Mouse (Mus musculus): ENCODE measurements around the gene Hoxc13.

Gene Hoxc13

DNA sequence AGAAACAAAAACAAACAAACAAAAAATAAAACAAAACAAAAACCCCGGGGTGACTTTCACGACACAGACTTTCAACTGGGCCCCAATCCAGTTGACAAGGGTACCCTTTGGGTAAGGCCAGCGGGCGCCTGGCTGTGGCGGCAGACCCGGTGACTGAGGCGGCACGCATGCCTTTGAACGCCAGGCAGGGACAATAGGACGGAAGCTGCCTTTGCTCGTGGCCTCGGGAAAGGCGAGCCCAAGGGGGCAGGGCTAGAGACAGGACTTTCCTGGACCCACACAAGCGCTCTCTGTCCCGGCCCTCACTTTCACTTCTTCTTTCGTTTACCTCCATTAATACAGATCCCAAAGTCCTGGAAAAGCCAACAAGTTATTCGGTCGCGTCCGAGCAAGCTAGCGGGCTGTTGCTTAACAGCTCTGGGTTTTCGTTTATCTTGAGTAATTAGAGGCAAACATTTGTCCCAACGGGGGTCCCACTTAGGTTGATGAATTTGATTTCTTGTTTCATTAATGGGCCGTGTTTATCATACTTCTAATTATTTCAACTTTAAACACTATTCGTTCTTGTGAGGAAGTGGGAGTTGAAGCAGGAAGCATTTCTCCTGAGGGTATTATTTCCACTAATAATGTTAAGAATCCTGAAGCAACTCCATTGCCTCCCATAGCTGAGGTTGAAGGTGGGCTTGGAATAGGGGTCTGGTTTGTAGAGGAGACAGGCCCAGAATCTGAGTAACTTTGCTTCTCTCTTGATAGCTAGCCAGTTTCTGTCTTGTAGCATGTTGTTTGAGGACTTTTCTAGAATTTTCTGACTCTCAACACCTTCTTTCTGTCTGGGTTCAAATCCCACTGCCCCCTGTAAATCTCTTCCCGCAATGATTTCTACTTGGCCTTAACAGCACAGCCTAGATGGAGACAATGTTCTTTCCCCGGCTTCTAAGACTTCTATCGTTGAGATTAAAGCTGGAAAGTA, 43.1 kb downstream of the Hoxc13 start:
- no peak for DNase-seq (ENCODE audit: low read depth, low spot score)

DNA sequence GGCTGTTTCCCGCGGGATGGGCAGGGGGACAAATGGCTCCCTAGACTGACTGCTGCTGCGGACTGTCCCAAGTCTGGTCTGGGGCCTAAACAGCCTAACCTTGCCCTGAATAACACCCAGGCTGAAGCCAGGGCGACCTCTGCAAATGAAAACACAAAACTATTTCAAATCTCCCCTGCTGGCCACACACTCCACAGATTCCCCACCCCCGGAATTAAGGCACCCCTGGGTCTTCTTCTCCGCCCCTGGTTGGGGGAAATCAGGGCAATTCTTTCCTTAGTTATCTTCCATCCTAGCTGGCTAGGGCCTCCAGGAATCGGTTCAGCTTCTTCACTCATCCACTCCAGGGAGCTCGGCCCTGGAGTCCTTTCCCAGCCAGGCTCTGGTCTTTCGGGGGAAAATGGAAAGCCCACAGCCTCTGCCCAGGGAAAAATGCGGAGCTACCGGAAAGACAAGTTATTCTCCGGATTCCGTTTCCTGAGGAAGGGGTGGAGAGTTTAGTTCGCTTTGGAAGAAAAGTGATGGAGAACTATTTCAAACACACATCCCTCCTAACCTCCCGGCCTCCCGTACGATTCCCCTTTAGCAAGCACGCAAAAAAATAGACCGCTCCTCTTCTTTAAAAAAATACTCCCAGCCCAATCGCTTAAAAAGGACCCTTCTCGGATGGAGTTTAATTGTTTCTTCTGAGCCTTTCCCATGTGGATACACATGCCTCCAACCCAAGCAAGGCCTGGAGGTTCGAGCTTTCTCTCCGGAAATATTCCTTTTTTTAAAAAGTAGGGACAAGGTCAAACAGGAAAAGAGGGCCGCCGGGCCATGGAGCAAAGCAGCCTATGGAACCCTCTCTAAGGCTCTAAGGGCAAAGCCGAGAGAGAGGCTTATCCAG, 44.3 kb downstream of the Hoxc13 start:
- no peak for DNase-seq (ENCODE audit: low read depth, low spot score)

DNA sequence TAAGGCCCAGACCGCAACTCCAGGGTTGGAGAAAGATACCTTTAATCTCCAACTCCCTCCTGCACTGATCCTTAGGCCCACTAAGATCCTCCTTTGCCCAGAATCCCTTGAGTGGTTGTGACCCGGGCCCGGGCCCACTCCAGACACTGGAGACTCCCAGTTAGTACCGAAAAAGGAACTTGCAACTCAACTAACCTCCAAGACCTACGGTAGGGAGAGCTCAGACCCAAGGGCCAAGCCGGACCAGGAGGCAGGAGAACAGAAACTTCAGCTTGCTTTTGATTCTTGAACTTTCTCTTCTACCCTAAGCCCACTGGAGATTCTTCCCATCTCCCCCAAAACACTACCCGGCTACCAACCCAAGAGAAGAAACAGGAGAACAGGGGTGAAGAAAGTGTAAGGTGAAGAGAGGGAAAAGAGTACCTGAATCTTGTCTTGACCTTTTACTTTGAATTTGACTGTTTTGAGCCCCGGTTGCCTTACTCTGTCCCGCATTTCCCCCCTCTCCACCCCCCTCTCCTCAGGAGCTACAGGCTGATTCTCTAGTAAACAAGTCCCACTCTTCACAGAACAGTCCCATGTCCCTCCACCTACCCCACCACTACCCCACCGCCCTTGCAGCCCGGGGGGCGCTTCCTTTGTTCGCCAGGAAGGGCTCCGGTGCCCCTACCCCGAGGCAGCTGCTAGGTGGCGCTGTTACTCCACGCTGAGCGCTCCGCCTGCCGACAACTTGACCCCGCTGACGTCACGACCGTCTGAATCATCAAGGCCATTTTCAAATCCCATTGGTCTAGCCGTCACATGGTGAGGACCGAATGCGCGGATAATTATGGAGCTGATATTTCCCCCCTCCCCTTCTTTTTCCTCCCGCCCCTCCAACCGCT, 45.2 kb downstream of the Hoxc13 start:
- no peak for DNase-seq (ENCODE audit: low read depth, low spot score)

DNA sequence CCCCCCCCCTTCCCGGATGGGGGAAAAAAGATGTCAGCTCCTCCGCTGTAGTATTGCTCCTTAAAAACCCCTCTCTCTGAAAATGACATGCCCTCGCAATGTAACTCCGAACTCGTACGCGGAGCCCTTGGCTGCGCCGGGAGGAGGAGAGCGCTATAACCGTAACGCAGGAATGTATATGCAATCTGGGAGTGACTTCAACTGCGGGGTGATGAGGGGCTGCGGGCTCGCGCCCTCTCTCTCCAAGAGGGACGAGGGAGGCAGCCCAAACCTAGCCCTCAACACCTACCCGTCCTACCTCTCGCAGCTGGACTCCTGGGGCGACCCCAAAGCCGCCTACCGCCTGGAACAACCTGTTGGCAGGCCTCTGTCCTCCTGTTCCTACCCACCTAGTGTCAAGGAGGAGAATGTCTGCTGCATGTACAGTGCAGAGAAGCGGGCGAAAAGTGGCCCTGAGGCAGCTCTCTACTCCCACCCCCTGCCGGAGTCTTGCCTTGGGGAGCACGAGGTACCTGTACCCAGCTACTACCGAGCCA, 45.9 kb downstream of the Hoxc13 start, which contains the start of gene Hoxc10:
Hoxc10 (plus strand) TSS at position 21 of the 536 bp plus-strand sequence.
- DNase-seq (ENCODE audit: low read depth, low spot score), result no peak

DNA sequence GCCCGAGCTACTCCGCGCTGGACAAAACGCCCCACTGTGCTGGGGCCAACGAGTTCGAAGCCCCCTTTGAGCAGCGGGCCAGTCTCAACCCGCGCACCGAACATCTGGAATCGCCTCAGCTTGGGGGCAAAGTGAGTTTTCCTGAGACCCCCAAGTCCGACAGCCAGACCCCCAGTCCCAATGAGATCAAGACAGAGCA, 46.3 kb downstream of the Hoxc13 start, which contains the start of gene Hoxc5:
Hoxc5 (plus strand) TSS at position 132 of the 199 bp plus-strand sequence.
- DNase-seq (ENCODE audit: low read depth, low spot score), result no peak

DNA sequence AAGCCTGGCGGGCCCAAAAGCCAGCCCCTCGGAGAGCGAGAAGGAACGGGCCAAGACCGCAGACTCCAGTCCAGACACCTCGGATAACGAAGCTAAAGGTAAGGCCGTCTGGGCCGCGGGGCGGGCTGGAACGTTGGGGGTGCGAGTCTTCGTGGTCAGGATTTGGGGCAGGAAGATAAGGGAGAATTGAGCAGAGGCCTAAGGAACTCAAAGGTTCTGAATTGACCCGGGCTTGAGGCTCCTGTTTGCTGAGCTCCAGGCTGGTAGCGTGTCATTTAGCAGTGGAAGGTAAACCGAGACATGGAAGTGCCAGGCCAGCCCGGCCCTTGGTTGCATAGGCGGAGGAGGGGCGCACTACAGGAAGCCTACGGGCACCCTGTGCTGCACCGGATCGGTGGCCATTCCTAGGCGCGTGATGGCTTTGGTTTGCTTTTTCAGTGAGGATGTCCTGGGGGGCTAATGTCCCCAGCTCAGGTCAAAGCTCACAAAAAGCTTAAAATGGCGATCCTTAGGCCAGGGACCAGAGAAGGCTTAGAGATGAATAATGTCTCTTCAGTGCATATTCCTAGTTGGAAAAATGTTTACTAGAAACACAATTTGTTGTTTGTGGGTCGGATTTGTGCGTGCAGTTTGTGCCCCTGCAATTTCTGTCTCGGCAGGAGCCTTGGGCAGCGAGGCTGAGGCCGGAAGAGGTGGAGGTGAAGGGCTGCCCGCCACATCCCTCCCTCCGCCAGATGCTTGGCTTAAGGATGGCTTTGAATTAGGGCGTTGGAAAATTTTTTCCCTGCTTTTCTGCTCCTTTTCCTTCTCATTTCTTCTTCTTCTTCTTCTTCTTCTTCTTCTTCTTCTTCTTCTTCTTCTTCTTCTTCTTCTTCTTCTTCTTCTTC, 46.9 kb downstream of the Hoxc13 start:
- DNase-seq (ENCODE audit: low read depth, low spot score), result no peak

DNA sequence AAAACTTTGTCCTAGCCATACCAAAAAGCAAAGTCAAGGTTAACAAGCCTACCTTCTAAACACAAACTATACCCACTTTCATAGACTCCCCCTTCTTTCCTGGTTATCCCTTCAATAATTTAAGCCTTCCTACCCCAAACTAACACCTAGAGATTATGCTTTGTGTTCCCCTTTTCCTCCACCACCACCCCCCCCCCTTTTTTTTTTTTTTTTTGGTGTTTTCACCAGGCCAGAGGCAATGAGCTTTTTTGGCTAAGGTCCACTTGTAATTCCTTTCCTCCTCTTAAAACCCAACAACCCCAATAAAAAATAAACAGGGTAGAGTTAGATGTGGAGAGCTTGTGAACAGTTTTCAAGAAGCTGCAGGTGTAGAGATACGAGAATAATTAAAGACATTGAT, 48.4 kb downstream of the Hoxc13 start:
- DNase-seq (ENCODE audit: low read depth, low spot score), result no peak

DNA sequence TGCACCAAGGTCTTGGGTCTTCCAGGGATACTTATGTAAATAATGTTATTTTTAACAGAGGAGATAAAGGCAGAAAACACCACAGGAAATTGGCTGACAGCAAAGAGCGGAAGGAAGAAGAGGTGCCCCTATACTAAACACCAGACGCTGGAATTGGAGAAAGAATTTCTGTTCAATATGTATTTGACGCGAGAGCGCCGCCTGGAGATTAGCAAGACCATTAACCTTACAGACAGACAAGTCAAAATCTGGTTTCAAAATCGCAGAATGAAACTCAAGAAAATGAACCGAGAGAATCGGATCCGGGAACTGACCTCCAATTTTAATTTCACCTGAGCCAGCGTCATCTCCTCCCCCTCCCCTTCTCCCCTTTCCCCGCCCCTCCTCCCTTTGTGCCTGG, 49.8 kb downstream of the Hoxc13 start:
- no peak for DNase-seq (ENCODE audit: low read depth, low spot score)

DNA sequence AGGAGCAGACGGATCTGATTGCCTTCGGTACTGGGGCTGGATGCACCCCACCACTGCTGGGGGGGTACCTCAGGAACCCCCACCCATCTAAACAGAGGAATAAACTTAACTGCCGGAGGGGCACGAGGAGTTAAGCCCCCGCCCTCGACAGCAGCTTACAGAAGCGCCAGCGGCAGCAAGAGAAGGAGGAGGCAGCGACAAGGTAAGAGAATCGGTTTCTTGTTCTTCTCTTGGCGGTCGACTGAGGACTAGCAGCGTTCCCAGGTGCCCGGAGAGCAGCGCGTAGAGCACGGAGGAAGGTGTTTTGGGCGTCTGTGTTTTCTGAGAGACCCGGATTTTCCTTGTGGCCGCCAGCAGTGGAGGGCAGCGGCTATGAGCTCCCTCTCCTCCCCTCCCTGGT, 51.4 kb downstream of the Hoxc13 start:
- DNase-seq (ENCODE audit: low read depth, low spot score), result no peak

DNA sequence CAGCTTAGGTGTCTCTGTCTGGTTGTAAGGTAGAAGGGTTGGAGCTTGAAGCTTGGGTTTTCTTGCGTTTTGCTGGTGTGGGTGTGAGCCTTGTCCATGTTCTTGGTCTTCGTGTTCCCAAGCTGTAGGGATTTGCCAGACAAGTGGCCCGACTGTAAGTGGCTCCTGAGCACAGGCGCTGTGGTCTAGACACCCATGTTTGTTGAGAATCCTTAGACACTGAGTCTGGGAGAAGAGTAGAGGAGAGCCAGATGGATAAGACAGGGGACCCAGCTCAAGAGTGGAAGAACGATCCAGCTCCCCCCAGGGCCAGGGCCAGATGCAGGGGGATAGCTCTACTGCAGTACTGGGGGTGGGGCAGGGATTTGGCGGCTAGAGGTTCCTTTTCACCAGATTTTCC, 51.9 kb downstream of the Hoxc13 start:
- no peak for DNase-seq (ENCODE audit: low read depth, low spot score)

DNA sequence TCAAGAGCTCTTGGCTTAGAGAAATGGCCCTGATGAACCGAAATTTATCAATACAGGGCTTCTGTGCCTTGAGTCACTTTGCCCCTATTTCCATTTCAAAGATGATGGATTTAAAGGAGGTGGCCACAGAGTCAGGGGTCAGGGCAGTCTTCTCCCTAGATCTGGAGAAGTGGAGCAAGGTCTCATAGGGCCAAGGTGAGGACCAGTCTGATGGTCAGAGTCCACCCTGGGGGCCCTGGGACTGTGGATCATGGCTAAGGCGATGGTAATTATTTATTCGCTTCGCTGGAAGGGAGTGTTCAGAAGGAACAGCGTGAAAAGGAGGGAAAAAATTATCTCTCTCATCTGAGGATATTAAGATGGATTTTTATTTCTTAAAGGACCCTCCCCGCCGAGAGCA, 54.1 kb downstream of the Hoxc13 start:
- no peak for DNase-seq (ENCODE audit: low read depth, low spot score)

DNA sequence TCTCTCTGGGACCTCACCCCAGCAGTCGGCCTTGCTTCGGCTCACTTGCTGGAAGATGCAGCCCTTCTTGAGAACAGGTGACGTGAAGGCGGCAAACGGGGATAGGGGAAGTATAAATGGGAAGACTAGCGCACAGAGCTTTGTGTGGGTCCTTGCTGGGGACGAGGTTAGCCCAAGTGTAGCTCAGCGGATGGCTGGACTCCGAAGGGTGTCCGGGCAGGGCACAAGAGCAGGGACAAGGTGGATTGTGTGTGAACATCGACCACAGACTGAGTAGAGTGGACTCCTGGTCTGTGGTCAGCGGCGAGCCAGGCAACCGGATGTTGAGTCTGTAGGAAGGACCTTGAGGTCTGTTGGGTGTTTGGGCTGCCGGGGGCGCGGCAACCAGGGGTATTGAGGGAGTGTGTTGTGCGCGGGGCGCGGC, 54.8 kb downstream of the Hoxc13 start:
- no peak for DNase-seq (ENCODE audit: low read depth, low spot score)

DNA sequence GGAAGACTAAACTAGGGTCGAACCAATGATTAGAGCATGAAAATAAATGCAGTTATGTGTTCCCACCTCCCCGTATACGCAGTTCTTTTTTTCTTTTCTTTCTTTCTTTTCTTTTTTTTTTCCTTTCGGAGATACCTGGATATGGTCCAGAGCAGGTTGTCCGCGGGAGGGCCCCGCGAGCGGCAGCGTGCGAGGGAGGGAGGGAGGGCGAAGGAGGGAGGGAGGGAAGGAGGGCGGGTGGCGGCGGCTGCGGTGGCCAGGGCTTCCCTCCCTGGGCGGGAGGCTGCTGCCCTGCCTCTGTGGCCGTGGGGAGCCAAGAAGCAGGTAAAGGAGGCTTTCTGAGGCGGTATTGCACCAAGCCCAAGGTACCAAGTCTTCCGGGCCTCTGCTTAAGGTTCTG, 55.3 kb downstream of the Hoxc13 start, which contains the start of gene Hoxc9:
Hoxc9 (plus strand) TSS at position 269 of the 400 bp plus-strand sequence.
- DNase-seq (ENCODE audit: low read depth, low spot score), result no peak

DNA sequence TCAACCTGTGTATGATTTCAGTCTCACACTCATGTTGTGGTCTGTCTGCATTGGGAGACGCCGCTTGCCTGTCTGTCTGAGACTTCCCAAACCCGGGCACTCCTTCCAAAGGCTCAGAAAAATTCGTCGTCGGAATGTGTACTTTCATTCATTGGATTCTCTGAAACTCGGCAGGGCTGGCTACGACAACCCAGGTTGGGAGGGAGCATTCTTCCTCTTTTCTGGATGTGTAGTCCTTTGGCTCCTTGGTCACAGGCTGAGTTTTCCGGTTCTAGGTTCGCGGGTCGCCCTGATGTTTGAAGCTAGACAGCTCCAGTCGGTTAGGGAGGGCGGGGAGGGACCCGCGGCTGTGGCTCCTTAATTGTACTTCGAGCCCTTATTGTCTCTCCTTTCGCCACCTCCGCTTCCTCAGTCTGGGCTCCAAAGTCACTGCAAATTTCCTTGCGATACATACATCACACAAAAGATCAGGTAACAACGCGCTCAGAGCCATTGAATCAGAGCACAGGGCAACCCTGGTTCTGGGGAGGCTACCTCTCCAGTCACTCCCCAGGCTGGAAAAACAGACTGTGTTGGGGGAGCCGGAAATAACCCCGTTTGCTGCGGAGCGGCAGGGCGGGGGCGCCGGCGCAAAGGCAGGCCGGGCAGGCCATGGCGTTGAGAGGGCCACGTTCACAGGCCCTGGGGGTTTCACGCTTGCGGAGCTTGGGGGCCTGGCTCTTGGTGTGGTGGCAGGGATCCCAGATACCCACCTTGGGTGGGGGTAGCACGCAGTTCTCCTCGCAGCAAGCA, 55.9 kb downstream of the Hoxc13 start:
- DNase-seq (ENCODE audit: low read depth, low spot score), result no peak

DNA sequence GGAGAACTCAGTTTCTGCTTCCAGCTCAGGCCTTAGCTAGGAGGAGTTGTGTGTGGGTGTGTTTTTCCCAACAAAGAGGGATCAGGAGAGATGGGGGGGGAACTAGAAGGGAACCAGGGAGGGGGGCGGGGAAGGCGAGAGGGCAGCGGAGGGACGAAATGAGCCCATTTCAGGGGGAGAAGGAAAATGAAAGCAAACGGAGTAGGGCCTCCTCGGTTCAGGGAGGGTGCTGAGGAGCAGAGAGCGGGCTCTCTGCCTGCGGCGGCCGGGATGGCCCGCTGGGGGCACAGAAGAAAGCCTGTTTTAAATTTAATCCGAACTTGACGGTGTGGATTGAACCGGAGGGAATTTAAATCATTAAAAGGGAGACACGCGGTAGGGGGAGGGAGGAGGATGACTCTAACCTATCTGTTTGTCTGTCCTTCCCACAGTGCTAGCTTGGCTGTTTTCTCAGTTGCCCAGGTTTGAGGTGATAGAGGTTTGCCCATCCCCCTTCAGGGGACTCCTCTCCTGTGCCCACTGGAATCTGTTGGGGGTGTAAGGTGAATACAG, 56.6 kb downstream of the Hoxc13 start:
- DNase-seq (ENCODE audit: low read depth, low spot score), result no peak

All from retina, adult 2 months (tissue).